Mouse (Mus musculus) ES-Bruce4 (cell line): ENCODE data around the gene Mag. TPM values are rescaled to one million over a fixed set of nuclear protein-coding genes. Genes with fewer than 3 reads are reported as not detected.
"Not testable (repeated sequence)": the region's sequence is repeated elsewhere in the genome, so short reads cannot be mapped to it uniquely, and the experiment has no call there.

Experiments used
- H3K27ac ChIP-seq: 2 replicates; pipeline ENCODE4 v1.5.1; 2012; ENCODE audit warnings: low read length, inconsistent platforms; ENCODE audit not compliant: insufficient read depth
- H3K27me3 ChIP-seq: 2 replicates; pipeline ENCODE4 v1.6.1; 2012; ENCODE audit warnings: mild to moderate bottlenecking, low read length, inconsistent platforms; ENCODE audit not compliant: control insufficient read depth, poor library complexity, insufficient read depth, severe bottlenecking
- H3K36me3 ChIP-seq: 2 replicates; pipeline ENCODE4 v1.6.1; 2012; ENCODE audit warnings: inconsistent platforms, mild to moderate bottlenecking, low read length, moderate library complexity; ENCODE audit not compliant: control insufficient read depth, poor library complexity, insufficient read depth, severe bottlenecking
- H3K4me1 ChIP-seq: one replicate; pipeline ENCODE4 v1.8.1; 2011; ENCODE audit warnings: low read length; ENCODE audit not compliant: control insufficient read depth, insufficient read depth
- H3K4me3 ChIP-seq: 2 replicates; pipeline ENCODE4 v1.5.1; 2011; ENCODE audit warnings: low read depth, mild to moderate bottlenecking, low read length
- H3K9ac ChIP-seq: 2 replicates; pipeline ENCODE4 v1.6.1; 2012; ENCODE audit warnings: low read depth, mild to moderate bottlenecking, inconsistent platforms; ENCODE audit not compliant: poor library complexity, severe bottlenecking
- H3K9me3 ChIP-seq: replicated peaks from 2 replicates; pipeline ENCODE4 v1.6.1; 2012; ENCODE audit warnings: mild to moderate bottlenecking, low read length, inconsistent platforms; ENCODE audit not compliant: control insufficient read depth, poor library complexity, insufficient read depth, severe bottlenecking
- CTCF ChIP-seq: IDR thresholded peaks from one replicate; pipeline ENCODE4 v1.8.1; 2011; ENCODE audit warnings: low read depth, low read length
- EP300 ChIP-seq: IDR thresholded peaks from 2 replicates; pipeline ENCODE4 v1.6.1; 2011; ENCODE audit warnings: low read depth, low read length; ENCODE audit not compliant: insufficient read depth
- POLR2A ChIP-seq: IDR thresholded peaks from one replicate; pipeline ENCODE4 v1.8.1; 2011; ENCODE audit warnings: low read length; ENCODE audit not compliant: insufficient read depth
- polyA plus RNA-seq: library from polyadenylated mRNA; stranded (reverse); fragments of >200 nt; gene quantifications from 2 replicates; pipeline ENCODE4 v1.2.4, GENCODE M21; 2011; ENCODE audit warnings: low read depth; ENCODE audit not compliant: missing spikeins, insufficient read depth, insufficient read length

The Mag gene
- polyA plus RNA-seq, 1 experiment, result 0.85 TPM

DNA sequence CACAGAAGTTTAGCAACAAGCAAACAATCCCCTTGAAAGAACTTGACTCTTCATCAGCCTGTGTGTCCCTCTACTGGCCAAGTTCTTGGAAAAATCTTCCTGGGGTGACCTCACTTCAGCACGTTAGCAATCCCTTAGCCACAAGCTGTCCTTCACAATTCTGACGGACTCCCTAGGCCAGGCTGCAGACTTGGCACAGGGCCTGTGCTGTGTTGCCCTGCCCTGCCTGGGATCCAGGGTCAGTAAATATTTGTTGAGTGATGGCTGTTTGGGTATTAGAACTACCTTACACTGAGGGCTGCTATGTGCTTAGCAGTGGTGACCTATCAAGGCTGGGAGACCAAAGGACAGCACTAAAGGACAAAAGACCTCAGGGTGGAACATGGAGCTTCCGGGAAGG lies 39.4 kb upstream of the Mag start:
- Histone ChIP-seq H3K27me3 (no peaks in the 10 kb centered on the region), H3K9ac (no peak overlapping the region), H3K4me1 (peaks cover 3% of the 10 kb centered on the region), H3K36me3 (peaks cover 16% of the 10 kb centered on the region), H3K4me3 (no peak overlapping the region), H3K9me3 (no peaks in the 10 kb centered on the region), H3K27ac (no peak overlapping the region)
- TF ChIP-seq POLR2A, result no peak
- TF ChIP-seq EP300, result no peak
- no peak for TF ChIP-seq CTCF

DNA sequence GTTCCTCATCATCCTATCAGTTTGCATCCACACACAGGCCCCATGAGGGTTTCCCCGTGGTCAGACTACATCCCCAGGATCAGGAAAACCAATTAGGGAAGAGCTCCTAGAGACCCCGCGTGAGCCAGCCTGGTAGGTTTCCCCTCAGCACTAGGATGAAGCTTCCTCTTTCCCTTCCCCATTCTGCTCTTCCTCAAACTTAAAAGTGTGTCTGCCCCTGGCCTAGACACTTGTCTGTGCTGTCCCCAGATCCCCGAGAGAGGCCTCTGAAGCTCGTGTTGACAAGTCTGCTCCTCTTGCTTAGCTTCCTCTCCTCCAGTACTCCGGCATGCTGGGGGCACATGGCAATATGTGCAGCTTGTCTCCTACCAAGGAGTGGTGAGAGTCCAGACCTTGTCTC lies 38.8 kb upstream of the Mag start:
- no peak overlapping the region for H3K27ac ChIP-seq
- H3K36me3 ChIP-seq, result peaks cover 18% of the 10 kb centered on the region
- TF ChIP-seq POLR2A (no peak), EP300 (no peak), CTCF (no peak)
- H3K4me3 ChIP-seq, result no peak overlapping the region
- H3K27me3 ChIP-seq, result no peaks in the 10 kb centered on the region
- no peaks in the 10 kb centered on the region for H3K4me1 ChIP-seq
- no peaks in the 10 kb centered on the region for H3K9me3 ChIP-seq
- H3K9ac ChIP-seq, result no peak overlapping the region

DNA sequence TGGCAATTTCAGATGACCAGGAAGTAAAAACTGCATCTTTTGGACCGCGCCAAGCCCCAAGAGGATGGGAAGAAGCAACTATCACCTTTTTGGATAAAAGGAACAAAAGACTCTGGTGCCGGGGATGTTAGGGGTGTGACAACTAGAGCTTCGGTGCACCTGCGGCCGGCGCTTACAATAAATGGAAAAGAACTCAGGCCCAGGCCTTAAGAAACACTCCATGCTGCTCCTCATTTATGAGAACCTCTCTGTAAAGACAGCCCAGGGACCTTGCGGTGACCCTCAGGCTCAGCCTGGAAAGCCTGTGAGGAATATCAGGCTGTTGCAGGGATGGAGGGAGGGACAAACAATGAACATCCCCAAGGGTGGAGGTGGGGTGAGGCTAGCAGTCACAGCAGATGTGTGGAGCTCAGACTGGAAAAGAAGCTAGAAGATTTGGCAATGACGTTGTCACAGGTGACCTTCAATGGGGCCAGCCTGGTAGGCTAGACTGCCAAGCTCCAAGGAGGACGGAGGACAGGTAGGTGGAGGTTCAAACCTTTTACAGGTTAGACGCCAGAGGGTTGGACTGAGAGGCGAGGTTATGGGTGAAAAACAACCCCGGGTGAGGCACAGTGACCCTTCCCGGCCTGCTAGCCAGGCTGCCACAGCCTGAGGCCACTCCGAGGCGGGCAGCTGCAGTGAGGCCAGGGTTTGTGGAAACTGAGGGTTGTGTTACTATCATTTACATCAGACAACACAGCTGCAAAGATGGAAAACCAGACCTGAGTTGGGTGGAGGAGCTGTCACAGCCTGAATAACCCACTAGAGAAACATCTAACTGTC lies 38.0 kb upstream of the Mag start:
- TF ChIP-seq POLR2A (no peak), EP300 (no peak), CTCF (no peak)
- Histone ChIP-seq H3K27me3 (no peaks in the 10 kb centered on the region), H3K27ac (no peak overlapping the region), H3K9me3 (no peaks in the 10 kb centered on the region), H3K4me1 (no peaks in the 10 kb centered on the region), H3K36me3 (peaks cover 18% of the 10 kb centered on the region), H3K9ac (no peak overlapping the region), H3K4me3 (no peak overlapping the region)

DNA sequence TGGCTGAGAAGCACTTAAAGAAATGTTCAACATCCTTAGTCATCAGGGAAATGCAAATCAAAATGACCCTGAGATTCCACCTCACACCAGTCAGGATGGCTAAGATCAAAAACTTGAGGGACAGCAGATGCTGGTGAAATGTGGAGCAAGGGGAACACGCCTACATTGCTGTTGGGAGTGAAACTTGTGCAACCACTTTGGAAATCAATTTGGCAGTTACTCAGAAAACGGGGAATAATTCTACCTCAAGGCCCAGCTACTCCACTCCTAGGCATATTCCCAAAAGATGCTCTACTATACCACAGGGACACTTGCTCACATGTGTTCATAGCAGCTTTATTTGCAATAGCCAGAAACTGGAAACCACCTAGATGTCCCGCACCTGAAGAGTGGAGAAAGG lies 35.2 kb upstream of the Mag start:
- H3K9ac ChIP-seq, H3K9me3 ChIP-seq, H3K27me3 ChIP-seq, H3K27ac ChIP-seq, H3K4me1 ChIP-seq, H3K4me3 ChIP-seq: not testable (repeated sequence)
- H3K36me3 ChIP-seq, result peaks cover 18% of the 10 kb centered on the region

DNA sequence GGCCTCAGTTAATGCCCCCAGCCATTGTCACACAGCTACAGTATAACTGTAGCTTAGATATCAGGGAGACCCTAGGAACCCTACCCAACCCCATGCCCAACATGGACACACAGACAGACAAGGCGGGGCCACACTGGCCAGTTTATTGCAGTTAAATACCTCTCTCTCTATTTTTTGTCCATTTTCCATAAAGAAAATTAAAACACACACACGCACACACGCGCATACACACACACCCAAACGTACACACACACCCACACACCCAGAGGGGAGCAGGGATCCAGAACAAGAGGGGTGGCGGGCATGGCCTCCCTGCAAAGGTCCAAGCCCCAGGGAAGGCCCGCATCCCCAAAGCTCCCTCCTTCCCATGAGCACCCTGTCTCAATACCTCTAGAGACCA lies 31.2 kb upstream of the Mag start:
- no peaks in the 10 kb centered on the region for H3K27me3 ChIP-seq
- no peak overlapping the region for H3K4me3 ChIP-seq
- H3K9me3 ChIP-seq, result no peaks in the 10 kb centered on the region
- H3K27ac ChIP-seq, result no peak overlapping the region
- TF ChIP-seq POLR2A, result no peak
- TF ChIP-seq EP300, result no peak
- no peak for TF ChIP-seq CTCF
- H3K9ac ChIP-seq, result no peak overlapping the region
- H3K4me1 ChIP-seq, result no peaks in the 10 kb centered on the region
- peaks cover 6% of the 10 kb centered on the region for H3K36me3 ChIP-seq

DNA sequence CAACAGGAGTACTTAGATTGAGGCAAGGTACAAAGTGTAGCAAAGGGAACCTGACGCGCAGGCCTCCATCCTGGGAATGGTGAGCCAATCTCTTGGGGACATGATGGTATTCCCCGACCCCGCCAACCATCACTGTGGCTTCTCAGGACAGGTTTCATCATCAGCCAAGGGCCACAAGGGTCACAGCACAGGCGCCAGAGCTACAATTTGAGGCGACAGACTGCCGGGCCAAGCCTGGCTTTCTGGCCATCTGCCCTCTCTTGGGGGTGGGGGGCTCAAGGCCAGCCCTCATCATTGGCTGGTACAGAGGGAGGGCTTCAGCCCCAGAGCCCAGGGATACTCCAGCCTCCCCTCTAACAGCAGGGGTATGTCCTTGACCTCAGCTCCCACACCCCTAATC lies 30.8 kb upstream of the Mag start:
- H3K27ac ChIP-seq, H3K36me3 ChIP-seq: not testable (repeated sequence)

DNA sequence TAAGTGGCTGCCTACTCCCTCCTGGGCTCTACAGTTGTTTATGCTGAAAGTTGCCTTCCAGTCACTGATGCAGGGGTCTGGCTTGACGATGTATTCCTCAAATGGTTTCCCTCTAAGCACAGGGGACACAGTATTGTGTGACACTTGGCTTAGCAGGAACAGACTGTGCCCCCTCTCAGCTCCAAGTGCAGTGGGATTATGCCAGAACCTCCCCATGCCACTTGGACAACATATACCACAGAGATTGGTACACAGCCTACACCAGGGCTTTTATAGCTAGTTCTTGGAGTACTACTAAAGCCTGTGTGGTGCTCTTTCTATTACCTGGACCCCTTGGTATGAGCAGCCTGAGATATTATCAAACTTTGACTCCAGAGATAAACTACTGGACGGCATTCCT lies 30.0 kb upstream of the Mag start:
- not testable (repeated sequence) for H3K9ac ChIP-seq, H3K36me3 ChIP-seq, H3K4me3 ChIP-seq, H3K4me1 ChIP-seq, H3K27me3 ChIP-seq, H3K9me3 ChIP-seq, H3K27ac ChIP-seq

More for the DNA sequence above, 30.8 kb upstream of the Mag start:
- H3K9ac ChIP-seq, H3K27me3 ChIP-seq, H3K4me3 ChIP-seq, H3K4me1 ChIP-seq, H3K9me3 ChIP-seq: not testable (repeated sequence)
